In genomic region chr7:4972321-4973047, GRCm38 (mm10) we compare ENCODE assay signal across 10 mouse cellular contexts. TPM values are rescaled to one million over a fixed set of nuclear protein-coding genes. Genes with fewer than 3 reads are reported as not detected.
DNase-seq lines count a peak whose midpoint lies in the region; ATAC-seq lines count a peak whose summit lies in the region.
"Had no signal": no experiment of that assay in that cellular context is flagged by ENCODE, and none has a peak within 500 bp of the region (broad histone marks: within the 10 kb centered on the region; RNA-seq: fewer than 3 reads in every experiment).

No protein-coding gene starts in this region.

- no peak for ATAC-seq in megakaryocyte progenitor cell, adult 5-6 weeks (replicated peaks; ENCODE audit: poor library complexity)
- no peak for ATAC-seq in midbrain, embryonic 11.5 days (ENCODE audit: low FRiP score)

- H3K9me3 ChIP-seq in midbrain, embryonic 11.5 days (ENCODE audit: control insufficient read depth, low read length): peaks cover 4% of the 10 kb centered on the region; the same call in 1 of the 2 replicates
- H3K9me3 ChIP-seq: liver, embryonic 15.5 days had no signal

- H3K4me3 ChIP-seq in midbrain, embryonic 11.5 days (ENCODE audit: low read depth, low read length): no peak overlapping the region
- H3K4me3 ChIP-seq: liver, embryonic 15.5 days had no signal

- no peak overlapping the region for H3K27ac ChIP-seq in midbrain, embryonic 11.5 days (ENCODE audit: low read depth, low read length)
- H3K27ac ChIP-seq: liver, embryonic 15.5 days had no signal

- no peak overlapping the region for H3K9ac ChIP-seq in midbrain, embryonic 11.5 days (ENCODE audit: low read length)
- H3K9ac ChIP-seq: liver, embryonic 15.5 days had no signal

- 82% methylated on average over 18 of the region's 18 CpGs for WGBS in midbrain, embryonic 11.5 days

- H3K27me3 ChIP-seq in midbrain, embryonic 11.5 days (ENCODE audit: control insufficient read depth, insufficient read depth, low read length): no peaks in the 10 kb centered on the region
- H3K27me3 ChIP-seq: liver, embryonic 15.5 days had no signal

- H3K36me3 ChIP-seq in midbrain, embryonic 11.5 days (ENCODE audit: control insufficient read depth, insufficient read depth, low read length): no peaks in the 10 kb centered on the region
- H3K36me3 ChIP-seq: G1E; liver, embryonic 15.5 days had no signal

- H3K4me1 ChIP-seq in midbrain, embryonic 11.5 days (ENCODE audit: control insufficient read depth, insufficient read depth, low read length): no peaks in the 10 kb centered on the region
- H3K4me1 ChIP-seq: liver, embryonic 15.5 days had no signal

- H3K4me2 ChIP-seq in midbrain, embryonic 11.5 days: no peak overlapping the region
- H3K4me2 ChIP-seq: liver, embryonic 15.5 days had no signal

- DNase-seq in kidney, postnatal 14 days: peak; percentile 22
- DNase-seq in kidney, adult 11 months: no peak
- DNase-seq in adrenal gland, adult 2 months: peak; percentile 88
- peak; percentile 71 for DNase-seq in heart, adult 8-10 months (ENCODE audit: low spot score)
- peak; percentile 64 for DNase-seq in lung, postnatal 14 days
- DNase-seq in right cerebral cortex, adult 2 months (ENCODE audit: low spot score in 2 of 2): no peak
- no peak for DNase-seq in midbrain, embryonic 11.5 days (ENCODE audit: low spot score, missing footprints)

RNA-seq across cellular contexts. Expression of gene Sbk3, which starts 1.5 kb away (rescaled TPM):
- total RNA-seq in adrenal gland, adult 2 months (2021): under 1 TPM; 0.20 to 0.21 TPM
- 0.17 and 0.30 TPM in 2 replicates for polyA plus RNA-seq in adrenal gland, adult 2 months (2012; rRNA removed)
- 10 to 100 TPM; 28.3 to 70.4 (median 46.3) TPM for total RNA-seq in heart, adult 8-10 months (2022)
- total RNA-seq in megakaryocyte progenitor cell, adult 5-6 weeks (2015): not detected in 2 replicates
- not detected in 2 replicates for total RNA-seq in megakaryocyte progenitor cell, adult 5-6 weeks (2017)
- not detected in 2 replicates for polyA plus RNA-seq in midbrain, embryonic 11.5 days (2014; fragmentation: Nextera tagmentation; extraction: Ambion mirVana)
- polyA plus RNA-seq: G1E; liver, embryonic 15.5 days had no signal

RNA-seq across cellular contexts. Expression of gene Sbk2, which starts 8.3 kb away (rescaled TPM):
- total RNA-seq in adrenal gland, adult 2 months (2021): 1 to 10 TPM in 1 of 2 experiments, under 1 TPM in 1; 0.32 to 1.0 TPM
- 0.52 and 1.4 TPM in 2 replicates for polyA plus RNA-seq in adrenal gland, adult 2 months (2012; rRNA removed)
- 10 to 100 TPM; 27.3 to 40.6 (median 33.1) TPM for total RNA-seq in heart, adult 8-10 months (2022)
- not detected in 2 replicates for total RNA-seq in megakaryocyte progenitor cell, adult 5-6 weeks (2015)
- total RNA-seq in megakaryocyte progenitor cell, adult 5-6 weeks (2017): not detected in 2 replicates
- not detected in 2 replicates for polyA plus RNA-seq in midbrain, embryonic 11.5 days (2014; fragmentation: Nextera tagmentation; extraction: Ambion mirVana)
- polyA plus RNA-seq: G1E; liver, embryonic 15.5 days had no signal

RNA-seq across cellular contexts. Expression of gene Zfp579, which starts 23.5 kb away (rescaled TPM):
- 10 to 100 TPM; 18.2 to 21.5 TPM for total RNA-seq in adrenal gland, adult 2 months (2021)
- 74.5 and 94.4 TPM in 2 replicates for polyA plus RNA-seq in adrenal gland, adult 2 months (2012; rRNA removed)
- total RNA-seq in heart, adult 8-10 months (2022): 10 to 100 TPM in 3 of 4 experiments, 1 to 10 TPM in 1; 9.7 to 19.8 (median 11.8) TPM
- total RNA-seq in megakaryocyte progenitor cell, adult 5-6 weeks (2015): 11.1 and 14.3 TPM in 2 replicates
- total RNA-seq in megakaryocyte progenitor cell, adult 5-6 weeks (2017): 2.7 and 4.2 TPM in 2 replicates
- 41.1 and 41.7 TPM in 2 replicates for polyA plus RNA-seq in midbrain, embryonic 11.5 days (2014; fragmentation: Nextera tagmentation; extraction: Ambion mirVana)

RNA-seq across cellular contexts. Expression of gene Zfp524, which starts 41.7 kb away (rescaled TPM):
- 10 to 100 TPM; 13.0 to 13.8 TPM for total RNA-seq in adrenal gland, adult 2 months (2021)
- polyA plus RNA-seq in adrenal gland, adult 2 months (2012; rRNA removed): 35.0 and 36.4 TPM in 2 replicates
- total RNA-seq in heart, adult 8-10 months (2022): 10 to 100 TPM in 2 of 4 experiments, 1 to 10 TPM in 2; 7.2 to 12.1 (median 9.5) TPM
- total RNA-seq in megakaryocyte progenitor cell, adult 5-6 weeks (2015): 11.0 and 13.0 TPM in 2 replicates
- total RNA-seq in megakaryocyte progenitor cell, adult 5-6 weeks (2017): 5.5 and 7.4 TPM in 2 replicates
- 7.6 and 9.2 TPM in 2 replicates for polyA plus RNA-seq in midbrain, embryonic 11.5 days (2014; fragmentation: Nextera tagmentation; extraction: Ambion mirVana)

RNA-seq across cellular contexts. Expression of gene Fiz1, which starts 42.0 kb away (rescaled TPM):
- total RNA-seq in adrenal gland, adult 2 months (2021): 10 to 100 TPM; 24.1 to 24.7 TPM
- polyA plus RNA-seq in adrenal gland, adult 2 months (2012; rRNA removed): 31.5 and 32.2 TPM in 2 replicates
- total RNA-seq in heart, adult 8-10 months (2022): 10 to 100 TPM; 15.2 to 25.9 (median 17.5) TPM
- 35.6 and 39.2 TPM in 2 replicates for total RNA-seq in megakaryocyte progenitor cell, adult 5-6 weeks (2015)
- total RNA-seq in megakaryocyte progenitor cell, adult 5-6 weeks (2017): 17.7 and 24.0 TPM in 2 replicates
- polyA plus RNA-seq in midbrain, embryonic 11.5 days (2014; fragmentation: Nextera tagmentation; extraction: Ambion mirVana): 42.4 and 49.4 TPM in 2 replicates

Comparison
In these comparisons a context has a peak if more than half of its experiments do, and no peak if none do; other contexts are left out.
1. DNase-seq: peak in kidney, postnatal 14 days (single experiment), adrenal gland, adult 2 months (single experiment), heart, adult 8-10 months (single experiment) and lung, postnatal 14 days (single experiment); none in kidney, adult 11 months (single experiment), right cerebral cortex, adult 2 months (0 of 2) and midbrain, embryonic 11.5 days (single experiment).
2. RNA of gene Sbk3, which starts 1.5 kb away (total RNA-seq): 28.3 to 70.4 TPM in heart, adult 8-10 months; 0.20 to 0.21 TPM in adrenal gland, adult 2 months and not detected in megakaryocyte progenitor cell, adult 5-6 weeks; every median in the first group is over 10 times any median in the second.
3. RNA of gene Sbk2, which starts 8.3 kb away (total RNA-seq): 27.3 to 40.6 TPM in heart, adult 8-10 months; 0.32 to 1.0 TPM in adrenal gland, adult 2 months and not detected in megakaryocyte progenitor cell, adult 5-6 weeks; every median in the first group is over 10 times any median in the second.